Mouse (Mus musculus) right cerebral cortex, postnatal 10 days (tissue): ENCODE measurements around the gene Tnip1.
"Not testable (repeated sequence)": the region's sequence is repeated elsewhere in the genome, so short reads cannot be mapped to it uniquely, and the experiment has no call there.

Source experiments
- DNase-seq, 2 experiments: peaks; one replicate each; pipeline ENCODE4 v3.0.0; 2021; ENCODE audit warnings: low spot score in 2 of 2

Tnip1 gene

DNA sequence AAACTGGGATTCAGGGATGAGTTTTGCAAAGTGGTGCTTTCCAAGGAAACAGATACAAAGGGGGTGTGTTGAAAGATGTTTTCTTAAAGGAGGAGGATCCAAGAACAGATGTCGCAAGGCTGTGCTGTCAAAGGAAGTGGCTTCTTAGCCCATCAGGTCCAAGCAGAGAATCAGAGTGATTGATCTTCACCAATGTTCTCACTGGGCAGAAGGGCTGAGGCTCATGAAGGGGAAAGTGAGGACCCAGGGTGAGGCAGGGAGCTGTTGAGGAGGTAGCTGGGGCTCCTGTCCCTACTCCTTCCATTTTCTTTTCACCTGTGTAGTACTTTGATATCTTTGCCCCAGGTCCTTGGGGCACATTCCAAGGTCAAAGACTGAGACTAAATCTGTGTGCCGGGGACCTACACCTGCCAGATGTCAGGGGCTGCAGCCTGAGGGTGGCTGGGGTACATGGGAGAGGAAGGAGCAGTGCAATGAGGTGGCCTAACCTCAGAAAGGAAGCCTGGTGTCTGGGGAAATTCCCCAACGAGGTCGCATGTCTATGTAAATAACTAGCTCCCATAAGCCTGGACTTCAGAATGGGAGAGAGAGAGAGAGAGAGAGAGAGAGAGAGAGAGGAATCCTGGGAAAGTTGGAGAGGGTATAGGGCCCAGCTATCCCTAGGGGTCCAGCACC lies 9.5 kb upstream of the Tnip1 start:
- no peak for DNase-seq

DNA sequence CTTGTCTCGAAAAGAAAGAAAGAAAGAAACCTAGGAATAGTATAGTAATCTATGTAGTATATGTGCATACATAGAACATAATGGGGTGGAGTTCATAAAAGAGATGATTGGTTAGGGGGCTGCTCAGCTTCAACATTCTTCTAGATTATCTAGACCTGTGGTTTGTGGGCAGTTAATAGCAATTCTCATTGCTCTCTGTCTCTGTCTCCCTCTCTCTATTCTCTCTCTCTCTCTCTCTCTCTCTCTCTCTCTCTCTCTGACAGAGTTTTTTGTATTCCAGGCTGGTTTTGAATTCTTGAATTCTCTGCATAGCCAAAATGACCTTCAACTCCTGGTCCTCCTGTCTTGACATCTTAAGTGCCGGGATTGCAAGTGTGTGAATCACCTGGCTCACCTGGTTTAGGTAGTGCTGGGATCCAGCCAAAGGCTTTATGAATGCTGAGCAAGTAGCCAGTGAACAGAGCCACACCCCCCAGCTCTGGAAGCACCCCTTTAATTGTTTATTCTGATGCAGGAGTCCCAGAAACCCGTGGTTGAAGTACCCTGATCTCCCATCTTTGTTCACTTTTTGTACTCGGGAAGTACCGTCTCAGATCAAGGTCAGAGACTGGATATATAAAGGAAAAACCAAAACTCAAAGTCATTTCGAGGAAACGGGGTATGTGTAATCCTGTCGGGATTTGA lies 8.8 kb upstream of the Tnip1 start:
- no peak for DNase-seq

DNA sequence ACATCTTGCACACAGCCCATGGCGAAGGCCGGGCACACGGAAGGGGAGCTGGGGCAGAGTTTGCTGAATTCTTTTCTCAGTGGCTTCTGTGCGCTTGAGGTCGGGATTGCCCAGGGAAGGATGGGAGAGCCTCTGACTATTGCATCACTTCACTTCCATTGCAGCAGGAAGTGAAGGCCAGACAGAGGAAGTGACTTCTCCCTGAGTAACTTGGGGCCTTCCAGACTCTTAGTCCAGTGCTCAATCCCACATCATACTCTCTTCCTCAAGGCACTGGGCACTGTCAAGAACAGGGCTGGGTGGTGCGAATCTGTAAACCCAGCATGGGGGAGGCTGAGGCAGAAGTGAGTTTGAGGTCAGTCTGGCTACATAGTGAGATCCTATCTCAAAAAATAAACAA lies 2.5 kb upstream of the Tnip1 start:
- DNase-seq = no peak

DNA sequence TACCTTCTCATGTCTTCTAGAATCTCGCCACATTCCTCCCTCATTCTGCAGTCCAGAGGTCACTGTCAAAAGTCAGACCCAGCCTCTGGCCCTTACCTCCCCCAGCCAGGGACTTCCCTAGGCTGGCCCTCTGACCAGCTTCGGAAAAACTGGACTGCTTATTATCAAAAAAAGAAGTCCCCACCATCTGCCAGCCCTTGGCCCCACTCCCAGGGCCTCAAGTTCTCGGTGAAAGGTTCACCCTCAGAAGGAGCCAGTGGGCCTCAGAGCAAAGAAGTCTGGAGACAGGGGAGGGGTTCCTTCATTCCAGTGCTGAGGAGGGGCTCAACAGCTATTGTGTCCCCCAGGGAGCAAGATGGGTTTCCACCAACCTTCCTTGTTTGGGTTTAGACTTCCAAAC lies 796 bp downstream of the Tnip1 start:
- DNase-seq = no peak

DNA sequence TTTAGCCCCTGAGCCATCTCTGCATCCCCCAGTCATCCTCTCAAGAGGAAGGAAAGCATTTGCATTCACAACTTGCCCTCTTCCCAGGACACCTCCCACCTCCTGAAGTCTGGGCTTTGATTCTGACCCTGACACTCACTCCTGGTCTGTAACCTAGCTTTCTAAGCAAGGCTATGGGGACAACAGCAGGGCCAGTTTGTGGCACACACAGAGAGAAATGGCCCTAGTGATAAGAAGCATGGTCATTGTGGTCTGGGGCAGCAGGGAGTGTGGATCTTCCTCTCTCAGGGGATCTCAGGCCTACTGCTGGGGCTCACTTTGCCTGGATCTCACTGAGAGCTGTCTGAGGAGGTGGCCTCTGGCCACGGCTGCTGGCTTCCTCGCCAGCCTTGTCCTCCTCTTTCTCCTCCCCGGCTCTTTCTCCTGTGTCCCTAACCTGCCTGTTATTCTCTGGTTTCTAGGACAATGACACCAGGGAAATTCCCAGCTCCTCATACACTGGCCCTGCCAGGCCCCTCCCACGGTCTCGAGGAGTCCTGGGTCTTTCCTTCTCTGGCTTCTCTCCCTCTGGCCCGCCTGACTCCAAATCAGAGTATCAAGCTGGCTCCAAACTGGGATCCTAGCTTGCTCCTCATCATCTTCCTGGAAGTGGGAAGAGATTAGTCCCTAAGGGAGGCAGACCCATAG lies 1.4 kb downstream of the Tnip1 start:
- DNase-seq = no peak

DNA sequence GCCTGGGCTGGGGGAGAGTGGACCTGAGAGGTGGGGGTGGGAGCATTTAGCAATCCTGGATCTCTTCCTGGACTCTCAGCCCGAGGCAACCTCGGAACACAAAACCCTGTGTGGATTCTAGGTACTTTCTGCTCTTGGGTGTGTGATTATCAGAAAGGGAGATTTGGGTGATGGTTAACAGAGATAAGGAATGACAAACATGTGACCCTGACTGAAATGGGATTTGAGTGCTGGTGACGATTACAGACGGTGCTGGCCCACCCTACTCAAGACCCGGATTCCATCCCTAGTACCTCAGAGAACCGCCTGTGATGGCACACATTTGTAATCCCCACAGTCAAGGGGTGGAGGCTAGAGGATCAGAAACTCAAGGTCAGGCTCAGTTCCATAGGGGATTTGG lies 2.5 kb downstream of the Tnip1 start:
- DNase-seq = no peak

DNA sequence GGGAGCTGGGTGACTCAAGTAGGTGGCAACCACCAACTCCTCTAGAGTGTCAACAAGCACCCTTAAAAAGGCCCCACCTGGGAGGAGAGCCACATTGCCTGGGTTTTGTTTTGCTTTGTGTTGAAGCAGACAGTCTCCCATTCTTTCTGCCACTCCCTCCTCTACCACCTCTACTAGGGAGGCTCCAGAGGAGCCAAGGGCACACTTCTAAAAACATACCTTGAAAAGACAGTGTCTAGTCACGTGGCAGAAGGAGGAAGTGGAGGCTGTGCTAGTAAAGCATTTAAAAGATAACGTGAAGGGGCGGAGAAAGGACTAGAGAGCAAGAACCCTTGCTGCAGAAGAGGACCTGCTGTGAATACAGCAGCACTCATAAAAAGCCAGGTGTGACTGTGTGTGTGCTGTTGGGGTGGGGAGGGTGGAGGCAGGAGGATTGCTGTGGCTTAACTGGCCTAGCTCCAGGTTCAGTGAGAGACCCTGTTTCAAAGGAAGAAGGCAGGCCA lies 4.1 kb downstream of the Tnip1 start:
- DNase-seq = no peak

DNA sequence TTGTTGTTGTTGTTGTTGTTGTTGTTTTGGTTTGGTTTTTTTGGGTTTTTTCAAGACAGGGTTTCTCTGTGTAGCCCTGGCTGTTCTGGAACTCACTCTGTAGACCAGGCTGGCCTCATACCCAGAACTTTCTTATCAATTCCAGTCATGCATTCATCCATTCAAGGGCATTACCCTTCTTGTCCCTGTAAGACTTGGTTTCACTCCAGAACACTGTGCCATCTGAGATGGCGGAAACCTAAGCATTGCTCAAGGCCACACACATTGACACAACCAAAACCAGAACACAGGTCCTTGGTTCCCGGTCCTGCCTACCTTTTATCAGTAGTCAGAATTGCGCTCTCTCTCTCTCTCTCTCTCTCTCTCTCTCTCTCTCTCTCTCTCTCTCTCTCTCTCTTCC lies 5.0 kb downstream of the Tnip1 start:
- DNase-seq = not testable (repeated sequence)

DNA sequence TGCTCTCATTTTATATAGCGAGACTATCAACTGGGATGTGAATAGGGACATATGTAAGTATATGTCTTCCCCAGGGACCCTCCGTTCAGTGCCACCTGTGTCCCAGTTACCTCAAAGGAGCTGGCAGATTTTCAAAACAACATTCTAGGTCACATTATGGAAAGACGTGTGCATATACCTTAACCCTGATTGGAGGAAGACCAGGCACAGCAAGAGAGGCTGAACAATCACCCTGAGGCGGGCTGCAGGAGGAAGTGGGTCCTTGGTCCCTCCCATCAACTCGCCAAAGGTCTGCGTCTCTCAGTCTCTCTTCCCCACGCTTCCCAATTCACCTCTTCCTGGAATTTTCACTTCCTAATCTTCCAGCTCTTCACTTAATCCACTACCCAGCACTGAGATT lies 5.8 kb downstream of the Tnip1 start:
- DNase-seq = no peak

DNA sequence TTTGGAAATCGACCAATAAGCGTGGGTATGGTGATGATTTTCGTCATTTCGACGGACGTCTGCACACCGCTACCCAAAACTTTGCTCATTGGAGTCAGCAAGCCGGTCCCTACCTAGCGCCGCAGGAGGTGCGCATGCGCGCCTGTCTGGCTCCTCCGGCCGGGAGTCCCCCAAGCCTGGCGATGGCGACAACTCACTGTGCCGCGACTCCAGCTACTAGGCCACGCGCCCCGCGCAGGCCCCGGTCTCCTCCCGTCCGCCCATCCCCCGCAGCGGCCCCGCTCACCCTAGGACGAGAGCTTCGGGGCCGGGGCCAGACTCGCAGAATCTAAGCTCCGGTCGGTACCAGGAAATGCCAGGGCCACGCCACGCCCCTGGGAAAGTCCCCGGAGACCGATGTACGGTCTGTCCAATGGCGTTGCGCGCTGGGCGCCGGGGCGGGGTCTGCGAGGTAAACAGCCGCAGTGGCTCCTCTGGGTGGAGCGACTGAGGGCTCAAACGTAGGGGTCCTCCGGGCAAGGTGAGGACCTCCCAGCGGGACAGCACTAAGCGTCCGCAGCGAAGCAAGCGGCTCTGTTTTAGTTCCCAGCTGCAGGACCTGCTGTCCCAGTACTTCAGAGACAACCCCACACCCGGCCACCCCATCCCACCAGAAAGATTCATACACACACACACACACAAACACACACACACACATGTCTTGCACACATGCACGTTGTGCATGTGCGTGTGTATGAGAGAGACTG lies 6.8 kb downstream of the Tnip1 start:
- DNase-seq = peak; percentile 98

DNA sequence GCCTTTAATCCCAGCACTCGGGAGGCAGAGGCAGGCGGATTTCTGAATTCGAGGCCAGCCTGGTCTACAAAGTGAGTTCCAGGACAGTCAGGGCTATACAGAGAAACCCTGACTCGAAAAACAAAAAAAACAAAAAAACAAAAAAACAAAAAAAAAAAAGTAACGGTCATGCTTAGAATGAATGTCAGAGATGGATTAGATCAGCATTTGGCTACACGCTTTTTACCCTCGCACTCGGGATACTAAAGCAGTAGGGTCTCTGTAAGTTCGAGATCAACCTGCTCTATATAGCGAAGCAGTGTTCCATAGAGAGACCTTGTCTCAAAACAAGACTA lies 7.3 kb downstream of the Tnip1 start:
- not testable (repeated sequence) for DNase-seq

DNA sequence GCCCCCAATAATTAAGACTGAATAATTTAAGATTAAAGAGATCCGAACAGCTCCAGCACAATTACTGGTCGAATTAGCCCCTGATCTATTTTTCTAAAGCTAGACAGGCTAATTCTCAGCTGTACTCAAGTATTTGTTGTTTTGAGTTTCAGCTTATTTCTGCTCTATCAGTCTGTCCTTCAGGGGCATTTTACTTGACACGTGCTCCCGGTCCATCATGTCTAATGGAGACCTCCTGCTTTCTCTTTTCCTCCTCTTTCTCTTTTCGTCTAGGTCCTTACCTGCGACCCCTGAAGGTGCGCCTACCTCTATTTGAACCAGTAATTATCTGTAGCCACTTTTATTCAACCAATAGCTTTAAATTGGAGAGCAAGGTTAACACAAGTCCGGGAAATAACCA lies 8.0 kb downstream of the Tnip1 start:
- DNase-seq = no peak

DNA sequence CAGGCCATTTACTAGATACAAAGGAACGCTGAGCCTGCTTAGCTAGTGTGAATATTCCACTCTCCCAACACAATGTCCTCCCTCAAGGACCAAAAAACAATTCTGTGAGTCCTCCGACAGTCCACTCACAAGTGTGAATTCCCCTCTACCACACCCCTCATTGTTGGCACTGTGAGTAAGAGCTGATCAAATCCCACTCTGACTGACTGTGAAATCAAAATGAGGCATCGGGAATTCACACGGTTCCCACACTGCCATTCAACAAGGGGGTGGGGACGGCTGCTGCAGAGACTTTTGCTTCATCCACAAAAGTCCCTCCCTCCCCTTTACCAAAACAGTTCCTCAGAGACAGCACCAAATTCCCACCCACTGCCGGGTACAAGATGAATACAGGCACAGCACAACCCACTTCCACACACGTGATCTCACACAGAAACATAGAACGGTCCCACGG lies 8.7 kb downstream of the Tnip1 start:
- DNase-seq = no peak

DNA sequence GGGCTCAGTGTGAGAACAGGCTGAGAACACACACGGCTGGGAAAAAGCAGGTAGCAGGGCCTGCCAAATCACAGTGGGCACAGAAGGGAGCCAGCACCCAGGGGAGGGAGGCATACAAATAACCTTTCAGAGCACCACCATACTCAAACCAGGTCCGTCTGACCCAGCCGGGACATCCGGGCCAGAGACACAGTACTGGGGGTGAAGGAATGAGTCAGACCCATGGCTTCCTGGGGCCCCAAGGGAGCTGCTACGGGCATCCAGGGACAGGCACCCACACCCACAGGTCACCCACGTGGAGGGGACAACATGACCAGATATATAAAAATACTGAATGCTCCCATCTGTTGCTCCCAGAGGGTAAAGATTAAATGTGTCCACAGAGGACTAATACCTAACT lies 10.1 kb downstream of the Tnip1 start:
- no peak for DNase-seq

DNA sequence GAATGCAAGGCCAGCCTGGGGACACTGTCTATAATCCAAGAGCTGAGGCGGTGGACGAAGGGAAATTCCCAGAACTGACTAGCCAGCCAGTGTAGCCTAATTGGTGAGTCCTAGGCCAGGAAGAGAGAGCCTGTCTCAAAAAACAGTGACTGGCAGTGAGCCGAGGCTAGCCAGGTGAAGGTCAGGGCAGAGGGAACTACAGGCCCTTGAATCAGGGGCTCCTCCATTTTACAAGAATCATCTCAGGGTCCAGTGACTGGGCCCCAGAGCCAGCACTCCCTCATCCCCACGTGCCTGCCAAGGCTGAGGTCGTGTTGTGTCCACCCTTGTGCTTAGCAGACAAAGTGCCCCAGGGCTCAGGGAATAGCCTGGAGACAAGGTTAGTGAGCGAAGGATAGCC lies 12.0 kb downstream of the Tnip1 start:
- DNase-seq = no peak

DNA sequence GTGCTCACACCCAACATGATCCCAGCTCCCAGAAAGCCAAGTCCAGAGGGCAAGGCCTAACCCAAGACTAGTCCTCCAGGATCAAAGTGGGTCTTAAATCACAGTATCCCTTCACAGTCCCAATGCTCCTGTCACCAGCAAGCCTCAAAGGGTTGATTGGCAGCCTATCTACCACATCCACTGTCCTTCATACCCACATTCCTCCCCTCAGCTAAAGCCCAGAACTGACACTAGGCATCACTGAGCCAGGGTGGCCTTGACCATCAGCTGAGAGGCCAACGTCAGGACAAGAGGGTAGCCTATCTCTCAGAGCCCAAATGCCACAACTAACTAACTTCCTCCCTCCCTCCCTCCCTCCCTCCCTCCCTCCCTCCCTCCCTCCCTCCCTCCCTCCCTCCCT lies 13.0 kb downstream of the Tnip1 start:
- DNase-seq = no peak

DNA sequence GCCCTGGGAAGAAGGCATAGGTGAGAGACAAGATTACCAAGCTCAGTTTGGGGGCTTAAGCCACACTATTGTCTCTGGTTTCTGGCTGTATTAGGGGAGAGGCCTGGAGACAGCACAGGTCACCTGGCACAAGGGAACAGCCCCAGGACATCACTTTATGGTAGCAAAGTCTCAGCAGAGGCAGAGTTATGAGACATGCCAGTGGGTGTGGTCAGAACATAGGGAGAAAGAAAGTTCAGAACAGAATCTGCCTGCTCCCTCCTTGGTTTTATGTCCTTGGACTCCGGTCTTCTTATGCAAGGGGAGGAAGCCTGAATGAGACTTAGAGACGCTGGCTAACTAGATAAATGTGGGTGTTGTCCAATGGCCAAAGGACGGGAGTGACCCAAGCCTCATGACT lies 18.0 kb downstream of the Tnip1 start:
- no peak for DNase-seq

DNA sequence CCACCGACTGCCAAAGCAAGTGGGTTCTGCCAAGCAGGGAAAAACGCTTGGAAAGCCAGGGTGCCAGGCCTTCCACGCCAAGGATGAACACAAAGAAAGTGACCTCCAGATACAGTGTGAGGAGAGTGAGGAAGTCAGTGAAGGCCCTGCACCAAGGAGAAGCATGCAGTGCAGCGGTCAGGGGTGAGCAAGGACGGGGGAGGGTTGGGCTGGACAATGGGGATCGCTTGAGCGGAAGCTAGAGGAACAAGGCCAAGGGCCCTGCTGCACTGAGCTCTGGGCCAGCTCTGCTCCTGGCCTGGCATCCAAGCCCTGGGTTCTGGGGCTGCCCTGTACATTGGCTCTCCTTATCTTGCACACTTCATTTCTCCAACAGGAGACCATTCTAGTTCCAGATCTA lies 22.7 kb downstream of the Tnip1 start:
- DNase-seq = peak in 1 of 2 experiments; percentile 37

DNA sequence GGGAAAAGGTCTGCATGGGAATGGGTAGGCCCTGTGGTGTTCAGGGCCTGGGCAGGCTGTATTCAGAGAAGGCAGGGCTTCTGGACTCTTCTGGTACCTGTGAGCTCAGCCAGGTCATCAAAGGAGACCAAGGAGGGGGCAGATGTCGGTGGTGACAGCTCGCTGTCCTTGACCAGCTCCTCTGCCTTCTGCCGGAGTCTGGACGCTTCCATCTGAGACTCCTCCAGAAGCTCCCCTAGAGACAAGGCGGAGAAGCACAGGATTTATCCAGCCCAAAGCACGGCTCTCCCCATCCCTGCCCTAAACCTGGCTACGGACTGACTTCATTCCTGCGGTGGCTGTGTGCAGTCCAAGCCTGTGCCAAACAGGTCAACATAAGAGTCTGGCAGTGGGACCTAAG lies 23.2 kb downstream of the Tnip1 start:
- DNase-seq = no peak

DNA sequence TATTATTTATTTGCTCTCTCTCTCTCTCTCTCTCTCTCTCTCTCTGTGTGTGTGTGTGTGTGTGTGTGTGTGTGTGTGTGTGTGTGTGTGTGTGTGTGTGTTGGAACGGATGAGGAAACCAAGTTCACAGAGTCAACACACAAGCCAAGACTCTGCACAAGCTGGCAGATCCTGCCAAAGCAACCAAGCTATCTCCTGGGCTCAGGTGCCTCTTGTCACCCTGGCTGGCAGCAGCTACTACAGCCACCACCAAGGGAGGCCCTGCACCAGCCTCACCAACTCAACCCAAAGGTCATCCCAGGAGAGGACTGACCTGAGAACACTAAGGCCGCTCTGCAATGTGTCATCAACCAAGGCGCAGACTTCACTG lies 26.0 kb downstream of the Tnip1 start:
- no peak for DNase-seq

DNA sequence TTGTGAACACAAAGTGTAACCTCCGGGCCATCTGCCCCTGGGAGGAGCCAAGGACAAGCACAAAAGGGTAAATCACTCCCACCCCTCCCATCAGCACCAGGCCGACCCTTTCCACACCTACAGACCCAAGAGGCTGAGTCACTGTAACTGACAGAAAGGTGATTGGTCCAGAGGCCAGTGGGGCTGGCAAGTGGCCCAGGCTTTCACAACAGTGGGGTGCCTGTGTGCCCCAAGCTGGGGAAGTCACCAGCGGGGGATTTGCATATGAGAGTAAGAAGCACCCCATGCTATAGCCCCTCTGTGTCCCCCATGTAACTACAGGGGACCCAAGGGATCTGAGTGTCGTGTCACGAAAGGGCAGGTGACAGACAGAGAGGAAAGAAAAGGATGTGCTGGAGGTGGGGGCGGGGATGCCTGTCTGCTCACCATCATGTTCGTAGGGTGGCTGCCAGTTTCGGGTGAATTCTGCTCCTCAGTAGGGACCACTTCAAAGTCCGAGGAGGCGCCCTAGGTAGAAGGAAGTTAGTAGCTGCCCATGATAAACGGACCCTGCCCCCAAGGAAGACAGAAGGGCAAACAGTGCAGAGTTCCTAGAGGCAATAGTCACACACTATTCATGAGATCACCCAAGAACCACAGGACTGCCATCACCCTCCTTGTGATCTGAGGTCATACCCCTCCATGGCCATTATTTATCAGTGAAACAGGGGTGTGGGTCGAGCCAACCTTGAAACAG lies 26.5 kb downstream of the Tnip1 start:
- DNase-seq = no peak

DNA sequence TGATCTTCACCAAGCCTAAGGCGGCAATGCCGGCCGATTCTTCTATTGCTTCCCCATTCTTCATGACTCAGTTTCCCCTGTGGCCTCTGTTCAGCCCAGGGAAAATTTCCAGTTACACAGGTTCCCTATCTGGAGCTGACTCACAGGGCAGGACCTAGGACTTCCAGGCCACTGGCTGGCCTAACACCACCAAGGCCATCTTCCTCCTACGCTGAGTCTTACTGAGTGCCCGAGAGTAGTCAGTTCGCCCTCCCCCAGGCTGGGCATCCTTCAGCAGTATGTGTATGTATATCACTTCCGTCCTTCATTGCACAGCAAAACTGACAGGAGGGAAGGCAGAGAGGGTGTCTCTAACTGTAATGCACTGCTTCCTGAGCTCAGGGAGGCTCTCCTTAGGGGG lies 28.5 kb downstream of the Tnip1 start:
- DNase-seq = no peak
